ENCODE assay signal across 9 mouse cellular contexts in the genomic region with DNA sequence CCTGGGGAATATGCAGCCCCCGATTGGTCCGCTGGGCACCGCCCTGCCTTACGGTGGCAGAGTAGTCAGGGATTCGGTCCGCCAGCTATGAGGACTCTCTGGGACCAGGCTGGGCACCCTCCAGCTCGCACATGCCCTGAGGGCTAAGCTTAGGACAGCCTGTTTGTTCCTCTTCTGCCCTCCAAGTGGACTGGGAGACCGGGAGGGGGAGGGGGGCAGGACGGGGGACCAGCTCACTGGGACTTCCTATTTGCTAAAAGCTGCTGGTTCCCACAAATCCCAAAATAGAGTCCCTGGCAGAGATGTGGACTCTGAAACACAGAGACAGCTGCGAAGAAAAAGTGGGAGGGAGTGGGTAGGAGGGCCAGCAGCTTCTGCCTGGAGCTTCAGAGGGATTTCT.
DNase-seq lines count a peak whose midpoint lies in the region; ATAC-seq and TF ChIP-seq lines count a peak whose summit lies in the region.
"Had no signal": no experiment of that assay in that cellular context is flagged by ENCODE, and none has a peak within 500 bp of the region (broad histone marks: within the 10 kb centered on the region; RNA-seq: fewer than 3 reads in every experiment).

No protein-coding gene starts in this region.

- no peak overlapping the region for H3K9ac ChIP-seq in lung, postnatal 0 days (replicated peaks; ENCODE audit: low read depth)
- H3K9ac ChIP-seq: neural tube, embryonic 13.5 days had no signal

- DNase-seq in cerebellum, postnatal 10 days, result peak; percentile 50 to 54
- DNase-seq in cerebellum, adult 11 months, result no peak
- peak; percentile 82 for DNase-seq in gastrocnemius, adult 18-20 months (ENCODE audit: low spot score)
- DNase-seq in kidney, postnatal 4 days, result peak; percentile 49 to 64
- DNase-seq in lung, postnatal 0 days (ENCODE audit: low spot score), result peak; percentile 13
- DNase-seq in thymus, postnatal 0 days (ENCODE audit: low spot score), result no peak
- DNase-seq in neural tube, embryonic 10.5 days (ENCODE audit: extremely low spot score, low spot score), result no peak
- no peak for DNase-seq in spleen, adult 18-20 months

- H3K36me3 ChIP-seq in lung, postnatal 0 days (ENCODE audit: insufficient read depth, low read length), result no peaks in the 10 kb centered on the region
- H3K36me3 ChIP-seq: neural tube, embryonic 13.5 days had no signal

- H3K27ac ChIP-seq in lung, postnatal 0 days (ENCODE audit: low read length), result no peak overlapping the region; the same call in 1 of the 2 replicates
- H3K27ac ChIP-seq: neural tube, embryonic 13.5 days had no signal

- no peaks in the 10 kb centered on the region for H3K4me1 ChIP-seq in lung, postnatal 0 days (ENCODE audit: insufficient read depth, low read depth, low read length)

- H3K9me3 ChIP-seq in lung, postnatal 0 days (ENCODE audit: low read length), result no peaks in the 10 kb centered on the region
- H3K9me3 ChIP-seq: neural tube, embryonic 13.5 days had no signal

- H3K4me2 ChIP-seq in lung, postnatal 0 days (replicated peaks; ENCODE audit: low read depth, low read length), result no peak overlapping the region
- H3K4me2 ChIP-seq: neural tube, embryonic 13.5 days had no signal

- TF ChIP-seq EP300 in lung, postnatal 0 days (IDR thresholded peaks at IDR 0.05), result no peak

- H3K4me3 ChIP-seq in lung, postnatal 0 days (ENCODE audit: low read depth, low read length), result no peak overlapping the region
- H3K4me3 ChIP-seq: neural tube, embryonic 13.5 days had no signal

- 58% methylated on average over 10 of the region's 10 CpGs for WGBS in lung, postnatal 0 days

- TF ChIP-seq CTCF in lung, postnatal 0 days (IDR thresholded peaks at IDR 0.05), result no peak

- peak; percentile 57 for ATAC-seq in lung, postnatal 0 days

- no peaks in the 10 kb centered on the region for H3K27me3 ChIP-seq in lung, postnatal 0 days (replicated peaks; ENCODE audit: insufficient read depth, low read length)
- H3K27me3 ChIP-seq: neural tube, embryonic 13.5 days had no signal

Comparison
In these comparisons a context has a peak if more than half of its experiments do, and no peak if none do; other contexts are left out.
1. DNase-seq: peak in cerebellum, postnatal 10 days (2 of 2), gastrocnemius, adult 18-20 months (single experiment), kidney, postnatal 4 days (2 of 2) and lung, postnatal 0 days (single experiment); none in cerebellum, adult 11 months (single experiment), thymus, postnatal 0 days (single experiment), neural tube, embryonic 10.5 days (single experiment) and spleen, adult 18-20 months (0 of 2).